Mouse (Mus musculus) lung, adult 2 months (tissue): Measurements from ENCODE around the gene Pus10. TPM values are rescaled to one million over a fixed set of nuclear protein-coding genes. Genes with fewer than 3 reads are reported as not detected.

Experiments used
- DNase-seq: peaks from one replicate; pipeline ENCODE4 v3.0.0; 2022
- H3K4me1 ChIP-seq: fragments of 200-500 bp; 2 replicates; pipeline ENCODE4 v1.6.1; 2011; ENCODE audit warnings: low read length; ENCODE audit not compliant: control insufficient read depth, insufficient read depth
- H3K4me3 ChIP-seq: fragments of 200-500 bp; replicated peaks from 2 replicates; pipeline ENCODE3; 2011; ENCODE audit warnings: low read depth, mild to moderate bottlenecking, control low read depth, low read length; ENCODE audit errors: extremely low read depth
- CTCF ChIP-seq: fragments of 200-500 bp; IDR thresholded peaks from 2 replicates; pipeline ENCODE4 v1.5.1; 2011; ENCODE audit warnings: mild to moderate bottlenecking, low read length, control low read depth; ENCODE audit not compliant: insufficient read depth
- POLR2A ChIP-seq: fragments of 200-500 bp; IDR thresholded peaks from 2 replicates; pipeline ENCODE4 v1.6.1; 2011; ENCODE audit warnings: low read depth, mild to moderate bottlenecking, control low read depth, low read length, borderline replicate concordance; ENCODE audit errors: extremely low read depth
- WGBS: fragments of 180-500 bp; shearing (Covaris S2); methylation state at CpG from one replicate; pipeline ENCODE4 v1.1.7; 2018; 5-methylcytosine and 5-hydroxymethylcytosine counted together
- polyA plus RNA-seq: library from polyadenylated mRNA; depleted of rRNA; stranded (reverse); fragments of >200 nt; gene quantifications from 2 replicates; pipeline ENCODE4 v1.2.3, GENCODE M21; 2012

Gene Pus10
- polyA plus RNA-seq, 1 experiment, result 3.5 TPM

GRCm38 (mm10) chr11:23719825-23720224, 54.4 kb downstream of the Pus10 start:
- no peak for DNase-seq
- Histone ChIP-seq H3K4me3 (no peak overlapping the region), H3K4me1 (no peaks in the 10 kb centered on the region)
- 86% methylated on average over 3 of the region's 3 CpGs for WGBS
- no peak for TF ChIP-seq CTCF
- TF ChIP-seq POLR2A, result no peak

- DNase-seq, result no peak
- 40% methylated on average over 2 of the region's 2 CpGs for WGBS
- TF ChIP-seq CTCF, result no peak
- no peak for TF ChIP-seq POLR2A
Observed at GRCm38 (mm10) chr11:23722326-23722725, 56.9 kb downstream of the Pus10 start.

GRCm38 (mm10) chr11:23725850-23726249, 60.4 kb downstream of the Pus10 start:
- H3K4me1 ChIP-seq, result peaks cover 2% of the 10 kb centered on the region; the same call in 1 of the 2 replicates
- WGBS, result 83% methylated on average over 2 of the region's 2 CpGs
- TF ChIP-seq CTCF (no peak), POLR2A (no peak)
- DNase-seq, result no peak
- H3K4me3 ChIP-seq, result no peak overlapping the region

More at GRCm38 (mm10) chr11:23722326-23722725, 56.9 kb downstream of the Pus10 start:
- no peak overlapping the region for H3K4me3 ChIP-seq
- H3K4me1 ChIP-seq, result no peaks in the 10 kb centered on the region

- H3K4me3 ChIP-seq, result no peak overlapping the region
- WGBS, result 86% methylated on average over 2 of the region's 2 CpGs
- no peak for DNase-seq
- H3K4me1 ChIP-seq, result peaks cover 2% of the 10 kb centered on the region; the same call in 1 of the 2 replicates
- TF ChIP-seq POLR2A (no peak), CTCF (no peak)
Observed at GRCm38 (mm10) chr11:23726441-23726840, 61.0 kb downstream of the Pus10 start.

- DNase-seq, result no peak
- Histone ChIP-seq H3K4me3 (no peak overlapping the region), H3K4me1 (peaks cover 2% of the 10 kb centered on the region)
- TF ChIP-seq POLR2A (no peak), CTCF (no peak)
- WGBS, result 90% methylated on average over 2 of the region's 2 CpGs
Observed at GRCm38 (mm10) chr11:23728186-23728585, 62.7 kb downstream of the Pus10 start.

GRCm38 (mm10) chr11:23730120-23730519, 64.6 kb downstream of the Pus10 start:
- 72% methylated on average over 4 of the region's 4 CpGs for WGBS
- Histone ChIP-seq H3K4me3 (no peak overlapping the region), H3K4me1 (peaks cover 2% of the 10 kb centered on the region)
- no peak for DNase-seq
- TF ChIP-seq POLR2A (no peak), CTCF (no peak)

- Histone ChIP-seq H3K4me1 (peaks cover under 1% of the 10 kb centered on the region), H3K4me3 (no peak overlapping the region)
- TF ChIP-seq POLR2A (no peak), CTCF (no peak)
- 56% methylated on average over 1 of the region's 1 CpGs for WGBS
- no peak for DNase-seq
Observed at GRCm38 (mm10) chr11:23732840-23733239, 67.4 kb downstream of the Pus10 start.

- Histone ChIP-seq H3K4me1 (no peaks in the 10 kb centered on the region; the same call in 1 of the 2 replicates), H3K4me3 (no peak overlapping the region)
- 90% methylated on average over 6 of the region's 6 CpGs for WGBS
- DNase-seq, result no peak
- TF ChIP-seq CTCF (no peak), POLR2A (no peak)
Observed at GRCm38 (mm10) chr11:23734749-23735286, 69.3 kb downstream of the Pus10 start.

- no peaks in the 10 kb centered on the region; the same call in 1 of the 2 replicates for H3K4me1 ChIP-seq
- TF ChIP-seq CTCF (no peak), POLR2A (no peak)
- DNase-seq, result no peak
- no peak overlapping the region for H3K4me3 ChIP-seq
Observed at GRCm38 (mm10) chr11:23735820-23736470, 70.5 kb downstream of the Pus10 start.

- DNase-seq, result no peak
- H3K4me1 ChIP-seq, result no peaks in the 10 kb centered on the region
- WGBS, result 77% methylated on average over 4 of the region's 4 CpGs
Observed at GRCm38 (mm10) chr11:23740895-23741294, 75.4 kb downstream of the Pus10 start.

More at GRCm38 (mm10) chr11:23740895-23741294, 75.4 kb downstream of the Pus10 start:
- no peak overlapping the region for H3K4me3 ChIP-seq
- TF ChIP-seq POLR2A, result no peak
- no peak for TF ChIP-seq CTCF
